Mouse (Mus musculus) heart, embryonic 16.5 days (tissue): ENCODE data around the gene Gm5114. TPM values are rescaled to one million over a fixed set of nuclear protein-coding genes. Genes with fewer than 3 reads are reported as not detected.
"Not testable (repeated sequence)": the region's sequence is repeated elsewhere in the genome, so short reads cannot be mapped to it uniquely, and the experiment has no call there.

Source experiments
- ATAC-seq: fragments of 200-750 bp; cut with Nextera tagmentation; replicated peaks from 2 replicates; pipeline ENCODE4 v1.8.0; 2017; ENCODE audit warnings: moderate number of reproducible peaks; ENCODE audit not compliant: insufficient read depth, low FRiP score; ENCODE audit errors: extremely low read depth
- H3K27ac ChIP-seq: fragments of 300-500 bp; sonication (generic); 2 replicates; pipeline ENCODE4 v1.5.1; 2014; ENCODE audit warnings: mild to moderate bottlenecking, low read length, control low read depth, moderate library complexity
- H3K27me3 ChIP-seq: fragments of 300-500 bp; sonication (generic); 2 replicates; pipeline ENCODE4 v1.6.1; 2014; ENCODE audit warnings: low read length, mixed read lengths; ENCODE audit not compliant: control insufficient read depth, insufficient read depth
- H3K36me3 ChIP-seq: fragments of 300-500 bp; sonication (generic); 2 replicates; pipeline ENCODE4 v1.6.1; 2014; ENCODE audit not compliant: control insufficient read depth, insufficient read depth
- H3K4me1 ChIP-seq: fragments of 300-500 bp; sonication (generic); 2 replicates; pipeline ENCODE4 v1.6.1; 2014; ENCODE audit warnings: low read length, mixed read lengths; ENCODE audit not compliant: control insufficient read depth, insufficient read depth
- H3K4me2 ChIP-seq: fragments of 300-500 bp; sonication (generic); 2 replicates; pipeline ENCODE4 v1.6.1; 2014; ENCODE audit warnings: low read depth, mild to moderate bottlenecking, control low read depth, low read length
- H3K4me3 ChIP-seq: fragments of 300-500 bp; sonication (generic); 2 replicates; pipeline ENCODE4 v1.5.1; 2014; ENCODE audit warnings: mild to moderate bottlenecking, control low read depth, low read length
- H3K9ac ChIP-seq: fragments of 300-500 bp; sonication (generic); 2 replicates; pipeline ENCODE4 v1.6.1; 2014; ENCODE audit warnings: low read length, control low read depth
- H3K9me3 ChIP-seq: fragments of 300-500 bp; sonication (generic); replicated peaks from 2 replicates; pipeline ENCODE4 v1.6.1; 2016; ENCODE audit warnings: low read length; ENCODE audit not compliant: control insufficient read depth
- WGBS: fragments of 180-500 bp; shearing (Covaris S2); extraction: QIAGEN DNeasy Blood & Tissue Kit; methylation state at CpG from one replicate; pipeline ENCODE4 v1.1.7; 2014; 5-methylcytosine and 5-hydroxymethylcytosine counted together
- microRNA-seq: library from miRNA; unstranded; fragments of <30 nt; microRNA quantifications from one replicate; pipeline ENCODE4, GENCODE M21; 2017
- polyA plus RNA-seq: library from polyadenylated mRNA; unstranded; fragments of >200 nt; fragmentation: Nextera tagmentation; extraction: Ambion mirVana; gene quantifications from 2 replicates; pipeline ENCODE4 v1.2.1, GENCODE M21; 2015

Gene Gm5114
- not detected in 2 replicates for polyA plus RNA-seq

- H3K4me1 ChIP-seq, H3K27me3 ChIP-seq, H3K4me2 ChIP-seq, H3K36me3 ChIP-seq, H3K9me3 ChIP-seq, H3K4me3 ChIP-seq, H3K9ac ChIP-seq, H3K27ac ChIP-seq, ATAC-seq: not testable (repeated sequence)
- WGBS: 23% methylated on average over 1 of the region's 1 CpGs
Measured at GRCm38 (mm10) chr7:39413060-39413459, at the start of gene Gm5114. Gene Gm5114, minus strand, starts transcription at chr7:39413160.

GRCm38 (mm10) chr7:39455806-39456205 is 42.8 kb upstream of the Gm5114 start:
- Histone ChIP-seq H3K27ac (no peak overlapping the region), H3K4me2 (no peak overlapping the region), H3K27me3 (no peaks in the 10 kb centered on the region), H3K9ac (no peak overlapping the region), H3K36me3 (no peaks in the 10 kb centered on the region), H3K9me3 (no peaks in the 10 kb centered on the region), H3K4me1 (no peaks in the 10 kb centered on the region), H3K4me3 (no peak overlapping the region)
- 16% methylated on average over 6 of the region's 6 CpGs for WGBS
- ATAC-seq: peak; percentile 60; the same call in 1 of the 2 replicates

GRCm38 (mm10) chr7:39449260-39450021 is 36.5 kb upstream of the Gm5114 start:
- H3K9me3 ChIP-seq: no peaks in the 10 kb centered on the region
- 1% methylated on average over 36 of the region's 36 CpGs for WGBS
- H3K27ac ChIP-seq: peak overlapping the region; percentile 54; the same call in 1 of the 2 replicates
- no peaks in the 10 kb centered on the region for H3K27me3 ChIP-seq
- H3K4me3 ChIP-seq: peak overlapping the region; percentile 86
- peak overlapping the region; percentile 89 for H3K9ac ChIP-seq
- peaks cover 10% of the 10 kb centered on the region for H3K4me1 ChIP-seq
- ATAC-seq: peak; percentile 99
- peak overlapping the region; percentile 88 for H3K4me2 ChIP-seq
- H3K36me3 ChIP-seq: no peaks in the 10 kb centered on the region

- Histone ChIP-seq H3K4me2 (peak overlapping the region; percentile 88), H3K27ac (no peak overlapping the region), H3K27me3 (no peaks in the 10 kb centered on the region), H3K4me1 (peaks cover 10% of the 10 kb centered on the region), H3K4me3 (peak overlapping the region; percentile 86), H3K9ac (peak overlapping the region; percentile 66), H3K9me3 (no peaks in the 10 kb centered on the region), H3K36me3 (no peaks in the 10 kb centered on the region)
- 54% methylated on average over 11 of the region's 11 CpGs for WGBS
- ATAC-seq: no peak
Measured at GRCm38 (mm10) chr7:39448626-39449242, 35.8 kb upstream of the Gm5114 start.

- Histone ChIP-seq H3K27ac (no peak overlapping the region), H3K27me3 (no peaks in the 10 kb centered on the region), H3K4me3 (no peak overlapping the region), H3K4me2 (no peak overlapping the region), H3K36me3 (no peaks in the 10 kb centered on the region), H3K9ac (no peak overlapping the region), H3K9me3 (no peaks in the 10 kb centered on the region; the same call in 1 of the 2 replicates), H3K4me1 (no peaks in the 10 kb centered on the region)
- no peak for ATAC-seq
- WGBS: 39% methylated on average over 2 of the region's 2 CpGs
Measured at GRCm38 (mm10) chr7:39441237-39441636, 28.3 kb upstream of the Gm5114 start.

- no peak overlapping the region for H3K27ac ChIP-seq
Measured at GRCm38 (mm10) chr7:39440362-39440761, 27.4 kb upstream of the Gm5114 start.

More at GRCm38 (mm10) chr7:39440362-39440761, 27.4 kb upstream of the Gm5114 start:
- no peaks in the 10 kb centered on the region; the same call in none of the 2 replicates for H3K9me3 ChIP-seq
- H3K4me1 ChIP-seq: no peaks in the 10 kb centered on the region
- no peak overlapping the region for H3K4me3 ChIP-seq
- H3K36me3 ChIP-seq: no peaks in the 10 kb centered on the region
- 72% methylated on average over 4 of the region's 4 CpGs for WGBS
- H3K9ac ChIP-seq: no peak overlapping the region
- no peak overlapping the region for H3K4me2 ChIP-seq
- no peaks in the 10 kb centered on the region for H3K27me3 ChIP-seq
- ATAC-seq: no peak

Small RNA genes lying within 50 kb of the gene (microRNA-seq; reads per million reads assigned to microRNA genes)
- gene Gm27437: not detected

Other genes starting within 250 kb of the Gm5114 start
- 1.2 and 1.5 TPM in 2 replicates for gene Zfp619, start 104.6 kb upstream of the Gm5114 start, polyA plus RNA-seq